ENCODE assay signal across 24 mouse cellular contexts in the genomic region with DNA sequence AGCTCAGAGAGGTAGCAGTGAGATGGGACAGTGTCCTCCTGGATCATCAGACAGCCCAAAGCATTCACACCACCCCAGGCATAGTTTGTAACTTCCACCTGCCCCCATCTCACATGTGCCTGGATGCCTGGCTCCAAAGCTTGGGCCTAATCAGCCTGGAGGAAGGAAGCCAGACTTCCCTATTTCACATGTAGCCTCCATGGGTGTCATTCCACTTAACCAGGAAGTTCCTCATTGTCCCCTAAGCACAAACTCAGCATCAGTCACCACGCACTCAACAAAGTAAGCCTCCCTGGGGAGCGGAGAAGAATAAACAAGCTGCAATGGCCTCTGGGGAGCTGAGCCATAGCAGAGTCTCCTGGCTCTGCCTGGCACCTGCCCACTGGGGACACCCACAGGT.
"Had no signal": no experiment of that assay in that cellular context is flagged by ENCODE, and none has a peak within 500 bp of the region (broad histone marks: within the 10 kb centered on the region; RNA-seq: fewer than 3 reads in every experiment).

No protein-coding gene starts in this region.

- H3K27ac ChIP-seq: left cerebral cortex, adult 2 months; liver, embryonic 14.5 days; lung, embryonic 15.5 days; midbrain, embryonic 10.5 days; midbrain, embryonic 13.5 days; stomach, postnatal 0 days had no signal

- H3K9ac ChIP-seq: kidney, embryonic 15.5 days; liver, embryonic 14.5 days; lung, embryonic 15.5 days; midbrain, embryonic 13.5 days had no signal

- ATAC-seq: midbrain, embryonic 13.5 days; midbrain, embryonic 16.5 days had no signal

- H3K4me2 ChIP-seq: kidney, embryonic 15.5 days; liver, embryonic 11.5 days; lung, embryonic 15.5 days; midbrain, embryonic 13.5 days had no signal

- H3K36me3 ChIP-seq: kidney, embryonic 15.5 days; lung, embryonic 15.5 days; midbrain, embryonic 10.5 days; midbrain, embryonic 13.5 days had no signal

- DNase-seq: kidney, adult 11 months; kidney, adult 8-10 months; kidney, postnatal 10 days; kidney, postnatal 36 days; layer of hippocampus, postnatal 36 days; lung, adult 18-20 months; lung, postnatal 14 days; lung, postnatal 4 days; right cerebral cortex, adult 18-20 months; right cerebral cortex, postnatal 14 days; right cerebral cortex, postnatal 4 days; thymus, adult 2 months; thymus, postnatal 25 days had no signal

- H3K4me3 ChIP-seq: kidney, embryonic 15.5 days; left cerebral cortex, adult 2 months; lung, embryonic 15.5 days; megakaryocyte, embryonic 14.5 days; midbrain, embryonic 10.5 days; midbrain, embryonic 13.5 days; myocyte had no signal

- H3K9me3 ChIP-seq: kidney, embryonic 15.5 days; lung, embryonic 15.5 days; megakaryocyte, embryonic 14.5 days; midbrain, embryonic 10.5 days; midbrain, embryonic 13.5 days had no signal
